Mouse (Mus musculus) liver, adult (tissue): ENCODE data around the gene Dact3.

Experiments
- GATA4 ChIP-seq: IDR thresholded peaks from 2 replicates; pipeline ENCODE4 v1.6.1; 2014; ENCODE audit warnings: mild to moderate bottlenecking, low read length; ENCODE audit not compliant: insufficient replicate concordance

Gene Dact3

GRCm38 (mm10) chr7:16928341-16928740 lies 53.2 kb downstream of the Dact3 start:
- TF ChIP-seq GATA4 = no peak

GRCm38 (mm10) chr7:16930850-16931249 lies 55.7 kb downstream of the Dact3 start:
- TF ChIP-seq GATA4 = no peak

GRCm38 (mm10) chr7:16931968-16932627 lies 57.0 kb downstream of the Dact3 start:
- TF ChIP-seq GATA4 = no peak

- no peak for TF ChIP-seq GATA4
Measured at GRCm38 (mm10) chr7:16932704-16933577, 57.8 kb downstream of the Dact3 start.
